Mouse (Mus musculus) thymus, postnatal 14 days (tissue): ENCODE data around the gene Sh3bp5.

ENCODE experiments used
- DNase-seq: peaks from one replicate; pipeline ENCODE4 v3.0.0; 2021

Sh3bp5 gene

DNA sequence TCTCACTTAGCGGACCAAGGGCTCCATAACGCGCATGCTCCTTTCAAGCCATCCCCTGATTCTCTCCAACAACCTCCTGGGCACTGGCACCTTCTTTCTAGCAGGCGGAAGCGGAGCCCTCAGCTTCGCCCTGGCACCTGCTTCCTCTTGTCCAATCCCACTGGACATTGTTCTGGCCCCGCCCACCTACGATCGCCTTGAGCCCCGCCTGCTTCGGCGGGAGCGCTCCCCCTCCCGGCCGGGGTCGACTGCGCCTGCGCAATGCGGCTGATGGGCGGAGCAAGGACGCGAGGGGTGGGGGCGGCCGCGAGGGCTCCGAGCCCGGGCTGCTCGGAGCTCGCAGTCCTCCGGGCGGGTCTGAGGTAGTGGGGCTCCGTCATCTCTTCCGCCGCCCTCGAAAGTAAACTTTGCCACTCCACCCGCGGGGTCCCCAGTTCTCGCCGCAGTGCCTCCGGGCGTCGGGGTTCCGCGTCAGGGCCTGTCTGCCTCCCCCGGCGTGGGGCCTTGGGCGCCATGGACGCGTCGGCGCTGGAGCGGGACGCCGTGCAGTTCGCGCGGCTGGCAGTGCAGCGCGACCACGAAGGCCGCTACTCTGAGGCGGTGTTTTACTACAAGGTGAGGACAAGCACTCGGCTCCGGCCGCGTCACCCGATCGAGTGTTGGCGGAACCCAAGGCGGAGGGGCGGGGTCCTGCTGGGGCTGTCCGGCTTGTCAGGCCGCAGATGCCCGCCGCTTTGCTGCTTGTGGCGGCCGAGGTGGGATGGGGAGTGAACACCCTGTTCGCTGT is 99.3 kb downstream of the Sh3bp5 start, which contains the start of gene Capn7:
TSS of gene Capn7 (plus strand) at position 270 of the 787 bp plus-strand sequence.
- DNase-seq = peak; percentile 99

DNA sequence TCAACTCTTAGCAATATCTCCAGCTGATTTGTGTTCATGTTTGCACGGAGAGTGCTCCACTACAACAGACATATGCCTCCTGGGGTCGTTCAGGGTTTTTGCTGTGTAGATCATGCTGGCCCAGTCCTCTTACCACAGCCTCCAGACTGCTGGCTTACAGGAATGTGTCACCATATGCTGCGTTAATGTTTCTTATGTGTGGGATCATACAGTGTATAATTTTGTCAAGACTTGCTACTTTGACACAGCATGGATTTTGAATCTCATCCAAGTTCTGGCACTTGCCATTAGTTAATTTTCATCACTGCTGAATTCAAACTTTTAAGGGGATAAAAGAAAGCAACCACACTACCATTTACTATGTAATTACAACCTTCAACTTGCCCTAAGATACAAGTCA is 100.1 kb downstream of the Sh3bp5 start:
- no peak for DNase-seq

GRCm38 (mm10) chr14:31330957-31331356 is 104.9 kb downstream of the Sh3bp5 start:
- DNase-seq = no peak

DNA sequence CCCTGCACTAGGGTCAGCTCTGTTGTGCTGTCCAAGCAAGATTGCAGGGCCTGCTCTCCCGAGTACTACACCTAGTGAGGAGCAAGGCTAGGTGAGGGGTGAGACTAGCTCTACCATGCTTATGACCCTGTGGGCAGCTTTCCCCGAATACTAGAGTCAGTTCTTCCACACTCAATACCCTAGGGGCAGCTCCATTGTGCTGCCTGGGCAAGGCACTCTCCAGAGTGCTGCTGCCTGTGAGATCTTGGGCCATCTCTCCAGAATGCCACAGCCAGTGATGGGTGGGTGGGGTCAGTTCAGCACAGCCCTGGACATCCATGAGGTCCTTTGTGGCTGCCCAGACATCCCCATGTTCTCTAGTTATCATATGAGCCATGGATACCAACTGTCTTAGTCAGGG is 106.1 kb downstream of the Sh3bp5 start:
- no peak for DNase-seq

- no peak for DNase-seq
These were observed 108.2 kb downstream of the Sh3bp5 start for GRCm38 (mm10) chr14:31327681-31328080.

- no peak for DNase-seq
These were observed 108.7 kb downstream of the Sh3bp5 start for GRCm38 (mm10) chr14:31327196-31327595.

DNA sequence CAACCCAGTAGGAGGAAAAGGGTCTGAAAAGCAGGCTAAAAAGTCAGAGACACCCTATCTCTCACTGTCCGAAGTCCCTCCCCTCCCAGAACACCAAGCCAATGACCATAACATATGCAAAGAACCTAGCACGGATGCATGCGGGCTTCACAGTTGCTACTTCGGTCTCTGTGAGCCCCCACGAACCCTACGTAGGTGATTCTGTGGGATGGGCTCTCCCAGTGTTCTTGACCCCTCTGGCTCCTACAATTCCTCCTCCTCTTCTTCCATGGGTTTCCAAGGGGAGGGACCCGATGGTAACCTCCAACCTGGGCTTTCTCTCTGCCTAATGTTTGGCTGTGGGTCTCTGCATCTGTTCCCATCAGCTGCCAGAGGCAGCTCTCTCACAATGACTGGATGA is 109.1 kb downstream of the Sh3bp5 start:
- DNase-seq = no peak

DNA sequence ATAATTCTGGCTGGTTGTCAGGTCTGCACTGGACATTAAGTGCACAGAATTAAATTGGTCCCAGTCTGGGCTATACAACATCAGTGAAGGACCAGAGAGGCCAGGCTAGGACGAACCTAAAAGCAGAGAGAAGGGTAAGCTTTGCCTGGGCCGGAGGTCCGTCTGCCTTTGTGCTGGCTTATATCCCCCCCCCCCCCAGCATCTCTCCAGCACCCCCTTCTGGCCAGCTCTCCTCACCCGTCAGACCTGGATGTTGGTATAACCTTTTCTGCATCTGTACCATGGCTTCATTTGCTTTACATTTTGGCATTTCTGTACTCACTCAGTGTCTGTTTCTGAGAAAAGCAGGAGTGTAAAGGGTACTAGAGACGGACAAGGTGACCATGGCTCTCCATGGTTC is 110.3 kb downstream of the Sh3bp5 start:
- no peak for DNase-seq

DNA sequence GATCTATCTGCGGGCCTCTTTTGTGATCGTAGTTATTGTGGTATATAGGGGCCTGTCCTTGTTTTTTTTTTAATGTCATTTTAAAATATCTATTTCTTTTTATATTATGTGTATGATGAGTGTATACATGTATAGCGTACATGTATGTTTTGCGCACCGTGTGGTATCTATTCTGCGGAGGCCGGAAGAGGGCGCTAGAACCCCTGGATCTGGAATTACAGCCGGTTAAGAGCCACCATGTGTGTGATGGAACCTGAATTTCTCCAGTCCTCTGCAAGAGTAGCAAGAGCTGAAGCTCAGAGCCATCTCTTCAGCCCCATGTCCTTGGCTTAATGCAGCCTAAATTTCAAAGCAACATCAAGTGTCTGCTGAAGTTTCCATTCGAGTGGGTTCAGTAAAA is 111.0 kb downstream of the Sh3bp5 start:
- DNase-seq = peak; percentile 27

DNA sequence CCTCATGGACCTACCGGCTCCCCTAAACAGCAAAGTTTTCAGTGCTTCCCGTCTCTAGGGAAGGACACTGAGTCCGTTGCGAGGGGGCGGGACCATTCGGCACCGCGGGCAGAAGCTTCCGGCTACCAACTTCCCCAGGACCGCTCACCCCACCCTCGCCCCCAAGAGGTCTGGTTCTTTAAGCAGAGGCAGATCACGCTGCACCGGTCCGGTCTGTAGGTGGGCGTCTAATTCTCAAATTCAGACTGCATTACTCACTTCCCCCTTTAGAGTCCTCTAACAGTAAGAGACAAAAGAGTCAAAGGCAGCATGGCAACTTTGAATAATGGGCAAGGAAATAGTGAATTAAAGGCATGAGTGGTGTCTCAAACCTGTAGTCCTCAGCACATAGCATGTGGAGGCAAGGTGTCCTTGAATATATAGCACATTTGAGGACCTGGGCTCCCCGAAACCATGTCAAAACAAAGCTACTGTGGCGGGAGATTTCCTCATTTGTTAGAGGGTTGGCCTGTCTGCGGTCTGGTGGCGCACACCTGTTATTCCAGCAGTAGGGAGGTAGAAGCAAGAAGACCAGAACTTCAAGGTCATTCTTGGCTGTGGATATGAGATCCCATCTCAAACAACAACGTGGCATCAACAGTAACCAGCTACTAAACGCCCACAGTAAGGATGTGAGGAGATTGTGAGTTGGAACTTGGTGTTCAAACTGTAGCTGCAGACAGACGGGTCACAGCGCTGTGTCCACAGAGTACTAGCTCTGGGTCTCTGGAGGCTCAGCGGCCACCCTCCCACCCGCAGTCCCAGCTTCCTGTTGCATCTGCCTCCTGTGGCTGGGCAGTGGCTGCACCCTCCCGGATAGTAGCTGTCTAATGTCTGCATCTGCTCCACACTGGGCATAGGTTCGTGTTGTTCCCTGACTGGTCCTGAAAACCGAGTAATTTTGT is 111.8 kb downstream of the Sh3bp5 start, which contains the start of gene Dnah1:
TSS of gene Dnah1 (minus strand) at position 48 of the 944 bp plus-strand sequence.
- DNase-seq = peak; percentile 64

- DNase-seq = no peak
These were observed 112.7 kb downstream of the Sh3bp5 start for GRCm38 (mm10) chr14:31323189-31323588.

GRCm38 (mm10) chr14:31322191-31322590 is 113.7 kb downstream of the Sh3bp5 start:
- no peak for DNase-seq

DNA sequence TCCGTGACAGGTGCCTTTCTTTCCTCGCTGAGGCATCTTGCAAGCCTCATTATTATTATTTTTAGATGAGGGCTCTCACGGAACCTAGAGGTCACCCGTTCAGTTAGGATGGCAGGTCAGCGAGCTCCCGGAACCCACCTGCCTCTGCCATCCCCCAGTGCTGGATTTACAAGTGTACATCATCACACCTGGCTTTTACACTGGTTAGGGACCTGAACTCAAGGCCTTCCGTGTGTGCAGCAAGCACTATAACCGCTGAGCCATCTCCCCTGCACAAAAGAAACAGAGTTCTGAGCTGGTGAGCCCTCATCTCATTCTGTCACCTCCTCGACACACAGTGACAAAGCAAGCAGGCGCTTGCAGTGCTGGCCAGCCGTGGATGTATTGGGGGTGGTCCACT is 114.7 kb downstream of the Sh3bp5 start:
- DNase-seq = no peak

- no peak for DNase-seq
These were observed 116.3 kb downstream of the Sh3bp5 start for GRCm38 (mm10) chr14:31319546-31319945.

DNA sequence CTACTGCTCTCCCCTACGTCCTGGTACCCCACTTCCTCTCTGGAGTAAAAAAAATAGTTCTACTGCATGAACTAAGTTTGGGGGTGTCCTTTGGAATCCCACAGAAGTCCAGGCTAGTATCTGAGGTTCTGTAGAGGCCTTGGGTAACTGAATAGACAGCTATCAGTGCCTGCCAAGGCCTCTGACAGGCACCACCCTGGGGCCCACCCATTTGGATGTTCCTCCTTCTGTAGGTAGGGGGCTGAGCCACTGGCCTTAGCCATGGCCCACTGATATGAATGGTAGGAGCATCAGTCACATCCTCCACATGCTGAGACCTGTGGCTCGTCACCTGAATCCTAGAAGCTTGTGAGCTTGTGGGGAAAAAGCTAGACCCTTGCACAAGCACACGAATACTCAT is 118.1 kb downstream of the Sh3bp5 start:
- no peak for DNase-seq

DNA sequence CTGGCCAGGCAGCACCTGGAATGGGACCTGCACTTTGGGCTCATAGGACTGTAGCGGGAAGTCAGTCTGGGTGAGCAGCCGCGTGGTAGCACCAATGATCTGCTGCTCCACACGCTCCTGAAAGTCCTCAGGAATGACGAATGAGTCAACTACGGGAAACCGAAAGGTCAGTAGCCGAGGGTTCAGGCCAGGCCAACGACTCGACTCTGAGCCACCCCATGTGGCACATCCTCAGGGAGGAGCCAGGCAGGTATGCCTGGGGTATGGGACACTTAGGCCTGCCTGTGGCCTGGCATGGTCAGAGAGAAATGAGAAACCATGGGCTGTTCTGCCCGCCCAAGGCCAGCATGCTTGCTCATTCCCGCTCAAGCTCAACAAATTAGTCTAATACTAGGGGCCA is 119.3 kb downstream of the Sh3bp5 start:
- DNase-seq = no peak

GRCm38 (mm10) chr14:31313192-31313591 is 122.7 kb downstream of the Sh3bp5 start:
- DNase-seq = no peak
